Mouse (Mus musculus) right cerebral cortex, postnatal 25 days (tissue): Measurements from ENCODE around the gene Me1.

Experiments used
- DNase-seq: peaks from one replicate; pipeline ENCODE4 v3.0.0; 2022

Gene Me1

DNA sequence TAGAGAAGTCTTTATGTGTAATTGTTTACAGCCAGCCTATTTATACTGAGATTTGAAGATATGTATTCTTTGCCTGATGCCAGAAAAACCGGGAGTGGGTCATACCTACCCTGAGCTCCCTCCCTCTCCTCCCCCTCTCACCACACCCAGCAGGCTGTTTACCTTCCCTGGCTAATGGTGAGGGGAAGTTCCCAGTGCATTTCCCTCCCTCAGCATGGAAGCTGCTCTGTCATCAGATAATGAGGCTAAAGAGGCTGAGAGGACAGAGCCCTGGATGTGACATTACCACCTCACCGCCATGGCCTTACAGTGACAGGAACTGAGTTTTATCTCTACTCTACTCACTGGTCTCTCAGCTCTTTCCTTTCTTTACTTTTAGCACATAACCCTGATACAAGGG lies 6.1 kb upstream of the Me1 start:
- no peak for DNase-seq

GRCm38 (mm10) chr9:86701264-86701663 lies 5.5 kb upstream of the Me1 start:
- no peak for DNase-seq

DNA sequence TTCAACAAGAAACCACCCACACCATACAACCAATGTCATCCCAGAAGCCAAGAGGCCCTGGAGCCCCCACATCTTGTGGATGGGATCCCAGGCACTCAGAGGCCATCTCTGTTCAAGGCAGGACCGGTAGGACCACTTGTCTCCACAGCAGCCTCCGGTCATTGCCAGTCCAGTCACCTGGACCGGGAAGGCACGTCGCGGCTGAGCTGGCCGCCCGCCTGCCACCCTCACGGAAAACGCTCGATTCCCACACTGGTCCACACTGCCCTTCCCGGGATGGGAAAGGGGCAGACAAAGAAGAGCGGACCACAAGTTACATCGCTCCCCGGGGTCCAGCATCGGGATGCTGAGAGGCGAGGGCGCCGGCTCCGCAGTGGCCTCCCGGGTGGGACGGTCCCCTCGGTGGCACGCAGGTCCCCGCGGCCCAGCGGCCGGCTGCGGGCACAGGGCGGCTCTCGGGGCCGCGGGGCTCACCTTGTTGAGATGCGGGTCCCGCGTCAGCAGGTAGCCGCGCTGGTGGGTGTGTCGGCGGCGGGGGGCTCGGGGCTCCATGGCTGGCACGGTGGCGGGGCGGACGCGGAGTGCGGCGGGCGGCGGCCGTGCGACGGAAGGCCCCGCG lies 445 bp downstream of the Me1 start:
- peak; percentile 57 for DNase-seq

DNA sequence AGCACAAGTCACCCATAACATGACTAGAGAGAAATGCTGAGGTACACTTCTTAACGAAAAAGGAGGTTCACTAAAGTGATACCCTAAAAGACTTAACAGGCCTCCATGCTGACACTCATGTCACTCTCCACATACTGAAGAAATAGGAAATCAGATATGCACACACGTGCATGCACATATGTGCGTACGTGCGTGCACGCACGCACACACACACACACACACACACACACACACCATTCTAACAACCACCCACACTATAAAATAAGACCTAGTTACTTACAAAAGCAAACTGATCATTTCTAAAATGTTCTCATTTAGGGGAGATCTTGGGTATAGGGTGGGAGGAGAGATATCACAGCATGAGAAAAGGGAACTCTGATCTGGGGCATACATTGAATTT lies 1.1 kb downstream of the Me1 start:
- no peak for DNase-seq

DNA sequence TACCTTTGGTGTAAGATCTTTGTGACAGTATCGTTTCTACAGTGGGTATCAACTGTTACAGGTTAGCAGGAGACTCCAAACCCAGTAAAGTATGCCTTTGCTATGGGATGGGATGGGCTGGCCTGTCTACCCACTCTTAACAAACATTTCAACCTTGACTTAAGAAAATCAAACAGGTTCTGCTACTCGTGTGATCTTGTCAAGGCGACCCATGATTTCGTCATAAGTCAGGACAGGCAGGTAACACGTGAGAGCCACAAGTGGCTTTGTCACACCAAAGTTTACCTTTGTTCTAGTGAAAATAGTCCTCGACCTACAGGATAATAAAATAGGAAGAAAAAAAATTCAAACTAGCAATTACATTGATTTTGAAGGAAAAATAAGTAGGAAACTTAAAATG lies 1.8 kb downstream of the Me1 start:
- no peak for DNase-seq

GRCm38 (mm10) chr9:86692676-86693075 lies 3.1 kb downstream of the Me1 start:
- DNase-seq = no peak

DNA sequence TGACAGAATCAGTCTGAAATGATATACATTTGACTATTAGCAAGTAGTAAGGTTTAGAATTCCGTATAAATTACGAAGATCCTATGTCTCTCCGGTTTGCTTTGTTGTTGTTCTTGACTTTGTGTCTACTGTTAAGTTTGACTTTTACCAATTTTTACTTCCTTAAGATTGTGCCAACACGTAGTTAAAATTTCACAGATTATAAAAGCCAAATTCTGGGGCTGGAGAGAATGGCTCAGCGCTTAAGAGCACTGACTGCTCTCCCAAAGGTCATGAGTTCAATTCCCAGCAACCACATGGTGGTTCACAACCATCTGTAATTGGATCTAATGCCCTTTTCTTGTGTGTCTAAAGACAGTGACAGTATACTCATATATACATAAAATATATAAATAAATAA lies 3.5 kb downstream of the Me1 start:
- no peak for DNase-seq

GRCm38 (mm10) chr9:86691101-86691500 lies 4.7 kb downstream of the Me1 start:
- DNase-seq = no peak

- DNase-seq = no peak
Measured at GRCm38 (mm10) chr9:86683713-86684209, 12.0 kb downstream of the Me1 start.

GRCm38 (mm10) chr9:86682844-86683243 lies 12.9 kb downstream of the Me1 start:
- no peak for DNase-seq

GRCm38 (mm10) chr9:86682278-86682677 lies 13.5 kb downstream of the Me1 start:
- DNase-seq = no peak

DNA sequence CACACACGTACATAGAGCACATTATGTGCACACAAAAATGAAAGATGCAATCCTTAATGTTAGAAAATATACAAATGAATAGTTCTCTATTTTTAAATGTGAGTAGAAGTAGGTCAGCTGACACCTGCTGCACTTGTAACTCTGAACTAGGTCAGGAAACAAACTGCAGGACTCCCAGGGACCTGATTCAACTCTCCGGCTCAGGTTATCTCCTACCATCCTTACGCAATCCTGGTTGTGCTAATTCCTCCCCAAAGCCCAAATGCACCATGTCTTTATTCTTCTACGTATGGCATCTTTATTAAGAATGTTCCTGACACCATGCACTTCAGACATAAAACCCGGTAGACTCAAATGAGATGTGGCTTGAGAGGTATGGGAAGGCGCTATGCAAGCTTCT lies 15.3 kb downstream of the Me1 start:
- no peak for DNase-seq

GRCm38 (mm10) chr9:86679843-86680417 lies 15.8 kb downstream of the Me1 start:
- DNase-seq = no peak

DNA sequence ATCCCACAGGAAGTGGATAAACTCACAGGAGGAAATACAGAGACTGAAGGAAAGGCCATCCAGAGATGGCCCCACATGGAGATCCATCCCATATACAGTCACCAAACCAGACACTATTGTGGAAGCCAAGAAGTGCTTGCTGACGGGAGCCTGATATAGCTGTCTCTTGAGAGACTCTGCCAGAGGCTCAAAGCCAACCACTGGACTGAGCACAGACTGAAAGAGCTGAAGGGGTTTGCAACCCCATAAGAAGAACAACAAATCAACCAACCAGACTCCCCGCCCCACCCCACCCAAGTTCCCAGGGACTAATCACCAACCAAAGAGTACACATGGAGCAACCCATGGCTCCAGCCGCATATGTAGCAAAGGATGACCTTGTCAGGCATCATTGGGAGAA lies 19.5 kb downstream of the Me1 start:
- no peak for DNase-seq

DNA sequence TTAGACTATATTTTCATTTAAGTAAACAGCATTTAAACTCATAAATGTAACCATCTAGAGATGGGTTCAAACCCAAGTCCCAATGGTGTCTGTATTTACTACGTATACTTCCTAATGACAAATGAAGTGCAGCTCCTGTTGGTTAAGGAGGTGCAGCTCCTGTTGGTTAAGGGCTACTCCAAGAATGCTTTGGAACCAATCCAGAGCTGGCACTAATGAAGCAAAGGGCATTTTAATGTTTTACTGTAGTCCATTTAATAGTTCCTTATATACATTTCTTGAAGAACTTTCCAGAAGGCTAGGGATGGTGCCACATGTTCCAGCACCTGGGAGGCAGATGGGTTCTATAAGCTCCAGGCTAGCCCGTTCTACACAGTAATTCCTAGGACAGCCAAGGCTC lies 20.3 kb downstream of the Me1 start:
- DNase-seq = no peak

DNA sequence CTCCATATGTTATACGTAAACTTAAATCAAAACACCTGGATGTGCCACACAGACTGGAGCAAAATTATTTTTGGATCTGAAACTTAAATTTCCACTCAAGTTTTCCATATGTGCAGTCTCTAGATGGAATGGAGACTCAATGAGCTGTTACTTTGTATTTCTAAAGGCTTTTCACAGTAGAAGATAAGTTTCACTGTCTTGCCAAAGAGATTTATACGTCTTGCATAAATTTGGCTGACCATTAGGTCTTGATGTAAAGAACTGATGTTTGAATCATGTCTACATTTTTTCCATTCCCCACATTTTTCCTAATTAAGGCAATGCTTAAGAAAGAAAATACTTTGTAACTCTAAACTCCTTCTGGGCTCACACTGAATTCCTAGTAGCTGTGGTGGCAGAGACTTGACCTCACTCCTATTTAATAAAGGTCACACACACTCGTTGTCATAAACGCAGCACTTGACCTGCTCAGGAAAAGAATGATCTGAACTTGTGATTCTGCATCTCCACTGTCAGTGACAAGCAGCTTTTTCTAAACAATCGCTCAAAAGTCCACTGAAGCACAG lies 22.8 kb downstream of the Me1 start:
- DNase-seq = no peak

DNA sequence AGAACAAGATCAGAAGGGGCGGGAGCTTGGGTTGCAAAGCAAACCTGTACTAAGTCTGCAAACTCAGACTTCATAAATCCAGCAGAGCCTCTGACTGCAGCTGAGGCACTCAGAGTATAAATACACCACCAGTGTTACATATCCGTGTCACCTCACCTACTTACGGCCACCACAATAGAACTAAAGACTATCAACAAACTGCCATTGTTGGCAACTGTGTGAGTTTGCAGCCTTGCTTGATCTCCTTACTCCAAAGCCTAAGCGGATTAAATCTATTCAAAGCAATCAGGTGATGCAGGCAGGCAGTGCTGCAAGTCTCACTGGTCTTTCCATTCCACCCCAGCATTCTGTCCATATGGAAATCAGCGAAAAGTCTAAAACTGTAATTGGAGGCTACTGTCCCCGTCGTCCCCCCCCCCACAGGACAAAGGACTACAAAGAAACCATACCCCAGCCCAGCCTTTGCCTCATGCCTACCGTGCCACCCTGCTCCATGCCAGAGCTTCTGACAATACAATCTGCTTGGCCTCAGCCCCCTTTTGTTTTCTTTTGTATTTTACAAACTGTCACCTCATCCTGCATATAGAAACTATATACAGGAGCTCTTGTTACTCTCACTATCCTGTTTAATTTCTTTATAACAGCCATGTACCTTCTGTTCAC lies 27.0 kb downstream of the Me1 start:
- DNase-seq = no peak

DNA sequence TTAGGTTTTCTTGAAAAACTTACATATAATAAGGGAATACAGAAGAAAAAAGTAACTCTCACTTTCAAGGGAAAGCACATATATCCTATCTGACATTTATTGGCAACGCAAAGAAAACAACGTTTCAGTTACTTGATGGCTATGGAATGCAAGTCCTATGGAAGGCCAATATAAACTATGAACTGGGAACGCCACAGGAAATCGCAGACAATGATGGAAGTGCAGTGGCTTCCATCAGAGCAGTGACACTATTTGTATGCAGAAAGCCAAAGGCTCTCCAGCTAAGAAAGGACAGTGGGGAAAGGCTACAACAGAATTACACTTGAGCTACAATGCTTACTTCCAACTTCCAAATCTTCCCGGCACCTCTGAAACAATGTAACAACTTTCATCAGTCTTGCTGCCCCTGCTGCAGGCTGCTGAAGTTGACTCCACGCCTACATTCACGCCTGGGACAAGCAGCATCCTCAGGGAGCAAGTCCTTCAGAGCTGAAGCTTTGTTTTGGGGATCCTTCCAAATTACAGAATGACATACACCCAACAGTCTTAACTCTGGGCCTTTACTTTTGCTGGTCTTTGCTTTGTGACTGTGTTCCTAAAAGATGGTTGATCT lies 28.5 kb downstream of the Me1 start:
- DNase-seq = no peak

DNA sequence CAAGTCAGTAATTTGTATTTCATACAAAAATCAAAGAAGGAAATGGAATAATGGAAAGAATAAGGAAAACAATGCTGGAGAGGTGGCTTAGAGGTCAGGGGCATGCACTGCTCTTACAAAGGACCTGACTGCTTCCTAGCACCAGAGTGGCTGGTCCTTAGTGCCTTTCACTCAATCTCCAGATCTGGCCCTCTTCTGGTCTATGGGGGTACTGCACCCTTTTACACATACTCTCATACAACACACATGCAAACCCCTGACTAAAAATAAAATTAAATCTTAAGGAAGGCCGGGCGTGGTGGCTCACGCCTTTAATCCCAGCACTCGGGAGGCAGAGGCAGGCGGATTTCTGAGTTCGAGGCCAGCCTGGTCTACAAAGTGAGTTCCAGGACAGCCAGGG lies 34.1 kb downstream of the Me1 start:
- no peak for DNase-seq

GRCm38 (mm10) chr9:86661266-86661665 lies 34.5 kb downstream of the Me1 start:
- DNase-seq = no peak

- no peak for DNase-seq
Measured at GRCm38 (mm10) chr9:86660327-86660726, 35.4 kb downstream of the Me1 start.

- DNase-seq = no peak
Measured at GRCm38 (mm10) chr9:86658347-86658746, 37.4 kb downstream of the Me1 start.

GRCm38 (mm10) chr9:86652194-86652593 lies 43.6 kb downstream of the Me1 start:
- DNase-seq = no peak

DNA sequence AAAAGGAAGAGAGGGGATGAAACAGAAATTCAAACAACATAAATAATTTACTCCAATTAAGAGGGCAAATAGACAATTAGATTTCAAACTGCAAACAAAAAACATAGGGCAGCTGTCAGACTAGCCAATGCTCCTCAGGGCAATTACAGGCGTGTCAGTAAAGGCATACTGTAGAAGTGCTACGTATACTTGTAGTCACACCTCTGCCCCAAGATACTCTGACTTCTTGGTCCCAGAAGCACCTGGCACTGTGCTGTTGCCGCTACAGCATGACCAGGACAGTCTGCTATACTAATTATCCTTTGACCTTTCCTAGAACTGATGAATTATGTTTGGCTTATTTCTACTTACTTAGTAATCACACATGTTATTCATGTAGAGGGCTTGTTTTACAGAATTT lies 44.5 kb downstream of the Me1 start:
- no peak for DNase-seq
